Mouse (Mus musculus) embryonic fibroblast, embryonic 13.5 days (primary cell): ENCODE measurements around the gene 6030458C11Rik.
A peak's percentile ranks its signal among the peaks of the same experiment; 100 is the strongest.

Experiments
- CTCF ChIP-seq: IDR thresholded peaks from 2 replicates; pipeline ENCODE4 v1.5.1; 2011; ENCODE audit warnings: mild to moderate bottlenecking, control low read depth, low read length, moderate library complexity, borderline replicate concordance; ENCODE audit not compliant: insufficient read depth
- POLR2A ChIP-seq: IDR thresholded peaks from 2 replicates; pipeline ENCODE4 v1.6.1; 2011; ENCODE audit warnings: low read depth, mild to moderate bottlenecking, control low read depth, low read length, moderate library complexity

DNA sequence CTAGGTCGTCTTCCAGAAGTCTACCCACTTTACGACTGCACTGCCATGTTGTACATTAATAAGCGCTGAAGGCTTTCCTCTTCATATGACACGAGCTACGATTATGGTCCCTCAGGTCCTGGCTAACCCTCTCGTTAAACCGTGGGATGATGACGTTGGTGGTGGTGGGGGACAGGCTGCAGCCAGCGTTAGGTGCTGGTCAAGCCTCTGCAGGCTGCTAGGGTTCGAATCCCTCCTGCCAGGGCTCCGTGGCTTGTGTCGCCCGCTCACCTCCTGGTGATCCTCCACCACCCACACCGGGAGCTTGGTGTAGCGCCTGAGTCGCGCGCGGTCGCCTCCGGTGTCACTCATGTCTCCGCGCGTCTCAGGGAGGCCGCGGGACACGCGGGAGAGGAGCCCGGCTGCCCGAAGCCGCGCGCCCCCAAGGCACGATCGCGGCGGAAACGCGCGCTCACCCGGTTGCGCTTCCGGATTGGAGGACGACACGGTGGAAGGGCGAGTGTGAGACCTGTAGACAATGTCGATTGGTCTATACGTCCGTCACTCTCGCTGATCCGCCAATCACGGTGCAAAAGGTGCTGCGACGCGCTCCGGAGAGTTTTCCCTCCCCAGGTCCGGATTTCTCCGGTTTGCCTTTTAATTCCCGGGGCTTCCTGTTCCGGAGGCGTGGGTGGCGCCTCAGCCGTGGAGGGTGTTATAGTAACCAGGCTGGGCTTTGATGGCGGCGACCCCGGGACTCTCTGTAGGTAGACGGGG is at the start of gene 6030458C11Rik, which contains the start of gene Drosha:
- TF ChIP-seq CTCF (no peak), POLR2A (peak; percentile 68)
